Mouse (Mus musculus) kidney, embryonic 14.5 days (tissue): ENCODE data around the gene Syt5. TPM values are rescaled to one million over a fixed set of nuclear protein-coding genes. Genes with fewer than 3 reads are reported as not detected.

Source experiments
- ATAC-seq: fragments of 200-750 bp; cut with Nextera tagmentation; 2 replicates; pipeline ENCODE4 v1.8.0; 2017; ENCODE audit warnings: moderate number of reproducible peaks, mild to moderate bottlenecking, moderate TSS enrichment, moderate library complexity; ENCODE audit not compliant: low FRiP score, low TSS enrichment
- H3K27ac ChIP-seq: fragments of 300-500 bp; sonication (generic); 2 replicates; pipeline ENCODE4 v1.5.1; 2014; ENCODE audit warnings: low read depth, mild to moderate bottlenecking, low read length, moderate library complexity, mixed read lengths
- H3K27me3 ChIP-seq: fragments of 300-500 bp; sonication (generic); 2 replicates; pipeline ENCODE4 v1.6.1; 2014; ENCODE audit warnings: mild to moderate bottlenecking, low read length; ENCODE audit not compliant: control insufficient read depth, insufficient read depth
- H3K36me3 ChIP-seq: fragments of 300-500 bp; sonication (generic); 2 replicates; pipeline ENCODE4 v1.6.1; 2014; ENCODE audit warnings: low read length, mixed read lengths; ENCODE audit not compliant: control insufficient read depth, insufficient read depth
- H3K4me1 ChIP-seq: fragments of 300-500 bp; sonication (generic); 2 replicates; pipeline ENCODE4 v1.6.1; 2014; ENCODE audit warnings: low read length, mixed read lengths; ENCODE audit not compliant: control insufficient read depth, insufficient read depth
- H3K4me2 ChIP-seq: fragments of 300-500 bp; sonication (generic); replicated peaks from 2 replicates; pipeline ENCODE4 v1.6.1; 2014; ENCODE audit warnings: low read depth, mild to moderate bottlenecking, low read length
- H3K4me3 ChIP-seq: fragments of 300-500 bp; sonication (generic); 2 replicates; pipeline ENCODE4 v1.5.1; 2014; ENCODE audit warnings: mild to moderate bottlenecking, low read length
- H3K9ac ChIP-seq: fragments of 300-500 bp; sonication (generic); 2 replicates; pipeline ENCODE4 v1.6.1; 2014; ENCODE audit warnings: low read depth, mild to moderate bottlenecking, low read length, moderate library complexity
- H3K9me3 ChIP-seq: fragments of 300-500 bp; sonication (generic); 2 replicates; pipeline ENCODE4 v1.6.1; 2016; ENCODE audit warnings: low read length; ENCODE audit not compliant: control insufficient read depth
- WGBS: fragments of 180-500 bp; shearing (Covaris S2); extraction: QIAGEN DNeasy Blood & Tissue Kit; methylation state at CpG from one replicate; pipeline ENCODE4 v1.1.7; 2014; 5-methylcytosine and 5-hydroxymethylcytosine counted together
- polyA plus RNA-seq: library from polyadenylated mRNA; unstranded; fragments of >200 nt; fragmentation: Nextera tagmentation; extraction: Ambion mirVana; gene quantifications from 2 replicates; pipeline ENCODE4 v1.2.1, GENCODE M21; 2014

Gene Syt5
- polyA plus RNA-seq, 1 experiment from 2014 or later, result 5.3 TPM

GRCm38 (mm10) chr7:4515853-4516252, 31.5 kb downstream of the Syt5 start:
- ATAC-seq, result 0 out of 2 replicates have a peak, but pooled peaks have one; percentile 7
- Histone ChIP-seq H3K9ac (no peak overlapping the region), H3K27me3 (no peaks in the 10 kb centered on the region), H3K4me1 (peaks cover 20% of the 10 kb centered on the region), H3K4me2 (no peak overlapping the region), H3K36me3 (no peaks in the 10 kb centered on the region), H3K4me3 (no peak overlapping the region), H3K27ac (no peak overlapping the region), H3K9me3 (no peaks in the 10 kb centered on the region)
- 49% methylated on average over 6 of the region's 6 CpGs for WGBS

- Histone ChIP-seq H3K4me3 (no peak overlapping the region), H3K36me3 (no peaks in the 10 kb centered on the region), H3K27me3 (no peaks in the 10 kb centered on the region), H3K4me2 (no peak overlapping the region), H3K27ac (peak overlapping the region; percentile 65; the same call in 1 of the 2 replicates), H3K4me1 (peaks cover 13% of the 10 kb centered on the region; the same call in 1 of the 2 replicates), H3K9ac (no peak overlapping the region), H3K9me3 (no peaks in the 10 kb centered on the region)
- WGBS, result 44% methylated on average over 6 of the region's 6 CpGs
- ATAC-seq, result peak; percentile 46
These were observed 33.3 kb downstream of the Syt5 start for GRCm38 (mm10) chr7:4513829-4514712.

GRCm38 (mm10) chr7:4513236-4513635, 34.1 kb downstream of the Syt5 start:
- Histone ChIP-seq H3K4me1 (peaks cover 13% of the 10 kb centered on the region; the same call in 1 of the 2 replicates), H3K36me3 (no peaks in the 10 kb centered on the region), H3K9me3 (no peaks in the 10 kb centered on the region), H3K27me3 (no peaks in the 10 kb centered on the region), H3K4me3 (no peak overlapping the region), H3K4me2 (no peak overlapping the region), H3K27ac (no peak overlapping the region), H3K9ac (no peak overlapping the region)
- no peak for ATAC-seq
- 31% methylated on average over 13 of the region's 13 CpGs for WGBS

GRCm38 (mm10) chr7:4511489-4512224, 35.7 kb downstream of the Syt5 start:
- Histone ChIP-seq H3K9me3 (no peaks in the 10 kb centered on the region), H3K27me3 (no peaks in the 10 kb centered on the region), H3K27ac (no peak overlapping the region), H3K4me3 (no peak overlapping the region), H3K36me3 (no peaks in the 10 kb centered on the region), H3K9ac (no peak overlapping the region), H3K4me2 (no peak overlapping the region), H3K4me1 (peaks cover 12% of the 10 kb centered on the region; the same call in 1 of the 2 replicates)
- no peak for ATAC-seq
- 68% methylated on average over 8 of the region's 8 CpGs for WGBS

GRCm38 (mm10) chr7:4509863-4510608, 37.3 kb downstream of the Syt5 start:
- Histone ChIP-seq H3K36me3 (no peaks in the 10 kb centered on the region), H3K4me1 (0 out of 2 replicates have a peak, but pooled peaks cover 3% of the 10 kb centered on the region), H3K4me3 (no peak overlapping the region), H3K9ac (no peak overlapping the region), H3K4me2 (peak overlapping the region; percentile 2; the same call in 1 of the 2 replicates), H3K27ac (no peak overlapping the region), H3K27me3 (no peaks in the 10 kb centered on the region), H3K9me3 (no peaks in the 10 kb centered on the region)
- peak; percentile 44; the same call in 1 of the 2 replicates for ATAC-seq
- WGBS, result 18% methylated on average over 24 of the region's 24 CpGs

GRCm38 (mm10) chr7:4508739-4509116, 38.6 kb downstream of the Syt5 start:
- Histone ChIP-seq H3K36me3 (no peaks in the 10 kb centered on the region), H3K4me1 (no peaks in the 10 kb centered on the region)
- 93% methylated on average over 8 of the region's 8 CpGs for WGBS

GRCm38 (mm10) chr7:4508062-4508738, 39.1 kb downstream of the Syt5 start:
- ATAC-seq, result no peak
- no peaks in the 10 kb centered on the region for H3K9me3 ChIP-seq

More at GRCm38 (mm10) chr7:4508739-4509116, 38.6 kb downstream of the Syt5 start:
- no peak overlapping the region for H3K9ac ChIP-seq
- no peaks in the 10 kb centered on the region for H3K27me3 ChIP-seq
- ATAC-seq, result no peak
- H3K4me3 ChIP-seq, result no peak overlapping the region
- no peak overlapping the region for H3K27ac ChIP-seq
- H3K4me2 ChIP-seq, result no peak overlapping the region
- H3K9me3 ChIP-seq, result no peaks in the 10 kb centered on the region

GRCm38 (mm10) chr7:4507220-4507619, 40.1 kb downstream of the Syt5 start:
- WGBS, result 60% methylated on average over 4 of the region's 4 CpGs
- Histone ChIP-seq H3K9me3 (no peaks in the 10 kb centered on the region), H3K27ac (no peak overlapping the region), H3K4me2 (no peak overlapping the region), H3K4me3 (no peak overlapping the region), H3K9ac (no peak overlapping the region), H3K36me3 (no peaks in the 10 kb centered on the region), H3K27me3 (no peaks in the 10 kb centered on the region), H3K4me1 (no peaks in the 10 kb centered on the region)
- no peak for ATAC-seq

More at GRCm38 (mm10) chr7:4508062-4508738, 39.1 kb downstream of the Syt5 start:
- no peak overlapping the region for H3K9ac ChIP-seq
- H3K36me3 ChIP-seq, result no peaks in the 10 kb centered on the region
- H3K4me3 ChIP-seq, result no peak overlapping the region
- H3K27me3 ChIP-seq, result no peaks in the 10 kb centered on the region
- no peak overlapping the region for H3K4me2 ChIP-seq
- WGBS, result 78% methylated on average over 24 of the region's 32 CpGs
- H3K4me1 ChIP-seq, result no peaks in the 10 kb centered on the region
- no peak overlapping the region for H3K27ac ChIP-seq
